ENCODE assay signal across 10 mouse cellular contexts in the genomic region with DNA sequence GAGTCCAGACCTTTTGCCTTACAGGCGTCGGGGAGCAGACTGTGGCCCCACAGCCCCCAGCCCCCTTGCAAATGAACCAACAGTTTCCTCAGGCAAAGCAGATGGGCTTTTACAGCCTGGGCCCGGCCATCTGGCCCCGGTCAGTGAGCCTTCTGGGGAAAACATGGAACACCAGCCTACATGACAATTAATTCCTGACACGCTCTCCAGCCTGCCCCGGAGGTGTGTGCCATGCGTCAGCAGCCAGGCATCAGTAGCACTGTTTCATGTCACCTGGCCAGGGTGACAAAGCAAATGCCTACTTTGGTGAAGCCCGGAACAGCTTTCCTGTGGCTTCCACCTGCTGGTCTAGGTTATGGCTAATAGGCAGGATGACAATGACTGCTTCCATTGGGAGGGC.
DNase-seq lines count a peak whose midpoint lies in the region; ATAC-seq lines count a peak whose summit lies in the region.
"Had no signal": no experiment of that assay in that cellular context is flagged by ENCODE, and none has a peak within 500 bp of the region (broad histone marks: within the 10 kb centered on the region; RNA-seq: fewer than 3 reads in every experiment).

No protein-coding gene starts in this region.

- H3K36me3 ChIP-seq in midbrain, embryonic 11.5 days (ENCODE audit: control insufficient read depth, insufficient read depth, low read length): no peaks in the 10 kb centered on the region
- H3K36me3 ChIP-seq in midbrain, embryonic 13.5 days: no peaks in the 10 kb centered on the region
- H3K36me3 ChIP-seq in limb, embryonic 10.5 days: no peaks in the 10 kb centered on the region
- H3K36me3 ChIP-seq: heart, embryonic 10.5 days had no signal

- H3K9me3 ChIP-seq in midbrain, embryonic 11.5 days (ENCODE audit: control insufficient read depth, low read length): no peaks in the 10 kb centered on the region
- no peaks in the 10 kb centered on the region for H3K9me3 ChIP-seq in midbrain, embryonic 13.5 days
- no peaks in the 10 kb centered on the region for H3K9me3 ChIP-seq in limb, embryonic 10.5 days (replicated peaks)
- H3K9me3 ChIP-seq: heart, embryonic 10.5 days had no signal

- WGBS in midbrain, embryonic 11.5 days: 79% methylated on average over 8 of the region's 8 CpGs
- WGBS in midbrain, embryonic 13.5 days: 67% methylated on average over 8 of the region's 8 CpGs
- 33% methylated on average over 8 of the region's 8 CpGs for WGBS in limb, embryonic 10.5 days

- ATAC-seq in midbrain, embryonic 11.5 days (ENCODE audit: low FRiP score): no peak
- ATAC-seq in midbrain, embryonic 13.5 days: no peak
- ATAC-seq: liver, postnatal 0 days had no signal

- H3K4me3 ChIP-seq in midbrain, embryonic 11.5 days (ENCODE audit: low read depth, low read length): no peak overlapping the region
- H3K4me3 ChIP-seq in midbrain, embryonic 13.5 days (replicated peaks): no peak overlapping the region
- no peak overlapping the region for H3K4me3 ChIP-seq in limb, embryonic 10.5 days
- H3K4me3 ChIP-seq: heart, embryonic 10.5 days had no signal

- DNase-seq in adrenal gland, adult (ENCODE audit: inconsistent age in 2 of 2, low spot score in 1 of 2): peak; percentile 41 to 52
- DNase-seq in adrenal gland, postnatal 36 days: no peak
- peak; percentile 51 for DNase-seq in midbrain, embryonic 11.5 days (ENCODE audit: low spot score, missing footprints)
- DNase-seq in cerebellum, postnatal 25 days: peak; percentile 81 to 82
- DNase-seq in limb, embryonic 10.5 days (ENCODE audit: low spot score): peak; percentile 56
- DNase-seq in left cerebral cortex, postnatal 36 days (ENCODE audit: low spot score in 2 of 2): no peak
- no peak for DNase-seq in gastrocnemius, postnatal 4 days (ENCODE audit: low spot score in 2 of 2)
- DNase-seq: liver, postnatal 0 days had no signal

- no peaks in the 10 kb centered on the region for H3K27me3 ChIP-seq in midbrain, embryonic 11.5 days (ENCODE audit: control insufficient read depth, insufficient read depth, low read length)
- no peaks in the 10 kb centered on the region for H3K27me3 ChIP-seq in midbrain, embryonic 13.5 days
- peaks cover 35% of the 10 kb centered on the region for H3K27me3 ChIP-seq in limb, embryonic 10.5 days (ENCODE audit: low read depth, poor library complexity, severe bottlenecking)

- no peak overlapping the region for H3K9ac ChIP-seq in midbrain, embryonic 11.5 days (ENCODE audit: low read length)
- H3K9ac ChIP-seq in midbrain, embryonic 13.5 days (replicated peaks): no peak overlapping the region
- H3K9ac ChIP-seq: liver, postnatal 0 days had no signal

- H3K4me2 ChIP-seq in midbrain, embryonic 11.5 days: no peak overlapping the region
- H3K4me2 ChIP-seq in midbrain, embryonic 13.5 days (replicated peaks): no peak overlapping the region

- no peaks in the 10 kb centered on the region; the same call in none of the 2 replicates for H3K4me1 ChIP-seq in midbrain, embryonic 11.5 days (ENCODE audit: control insufficient read depth, insufficient read depth, low read length)
- peaks cover 21% of the 10 kb centered on the region for H3K4me1 ChIP-seq in midbrain, embryonic 13.5 days (replicated peaks)
- peaks cover 66% of the 10 kb centered on the region for H3K4me1 ChIP-seq in limb, embryonic 10.5 days
- H3K4me1 ChIP-seq: heart, embryonic 10.5 days had no signal

- intact Hi-C loops in left cerebral cortex, postnatal 36 days (cut with DNase I): loop anchor here (10.0 kb wide), 1 partner anchor 110 kb away; no protein-coding TSS in a partner anchor

- H3K27ac ChIP-seq in midbrain, embryonic 11.5 days (ENCODE audit: low read depth, low read length): no peak overlapping the region
- H3K27ac ChIP-seq in midbrain, embryonic 13.5 days: no peak overlapping the region
- peak overlapping the region; percentile 37 for H3K27ac ChIP-seq in limb, embryonic 10.5 days
- H3K27ac ChIP-seq: heart, embryonic 10.5 days had no signal

Comparison
In these comparisons a context has a peak if more than half of its experiments do, and no peak if none do; other contexts are left out.
1. DNase-seq: peak in adrenal gland, adult (2 of 2), midbrain, embryonic 11.5 days (single experiment), cerebellum, postnatal 25 days (2 of 2) and limb, embryonic 10.5 days (single experiment); none in adrenal gland, postnatal 36 days (0 of 2), left cerebral cortex, postnatal 36 days (0 of 2) and gastrocnemius, postnatal 4 days (0 of 2).